Mouse (Mus musculus) frontal cortex, postnatal 25 days (tissue): ENCODE measurements at regions not wholly inside any gene's neighbourhood (a gene's known extent, or its start where the extent isn't known, plus 50 kb on each side); places are given as distances from the start of the nearest gene placed in this dataset.
A peak's percentile ranks its signal among the peaks of the same experiment; 100 is the strongest.

Experiments
- DNase-seq, 2 experiments: peaks; one replicate each; pipeline ENCODE4 v3.0.0; 2022; ENCODE audit warnings: low spot score in 2 of 2

DNA sequence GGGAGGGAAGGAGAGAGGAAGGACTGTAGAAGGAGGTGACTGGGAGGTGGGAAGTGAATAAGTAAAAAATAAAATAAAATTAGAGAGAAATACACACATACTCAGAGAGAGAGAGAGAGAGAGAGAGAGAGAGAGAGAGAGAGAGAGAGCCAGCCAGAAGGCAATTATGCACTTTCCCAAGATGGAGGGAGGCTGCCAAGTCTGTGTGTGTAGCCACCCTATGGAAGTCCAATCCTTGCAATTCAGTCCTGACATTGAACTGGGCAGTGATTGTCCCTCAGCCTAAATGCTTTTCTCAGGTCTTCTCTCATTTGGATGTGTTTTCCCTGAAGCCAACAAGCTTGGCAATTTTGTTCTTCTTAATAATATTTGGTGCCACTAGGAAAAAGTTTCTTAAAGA, 197.3 kb upstream of the Mctp2 start:
- no peak for DNase-seq

- no peak for DNase-seq
Measured at GRCm38 (mm10) chr7:72504268-72504667, 197.9 kb upstream of the Mctp2 start.

DNA sequence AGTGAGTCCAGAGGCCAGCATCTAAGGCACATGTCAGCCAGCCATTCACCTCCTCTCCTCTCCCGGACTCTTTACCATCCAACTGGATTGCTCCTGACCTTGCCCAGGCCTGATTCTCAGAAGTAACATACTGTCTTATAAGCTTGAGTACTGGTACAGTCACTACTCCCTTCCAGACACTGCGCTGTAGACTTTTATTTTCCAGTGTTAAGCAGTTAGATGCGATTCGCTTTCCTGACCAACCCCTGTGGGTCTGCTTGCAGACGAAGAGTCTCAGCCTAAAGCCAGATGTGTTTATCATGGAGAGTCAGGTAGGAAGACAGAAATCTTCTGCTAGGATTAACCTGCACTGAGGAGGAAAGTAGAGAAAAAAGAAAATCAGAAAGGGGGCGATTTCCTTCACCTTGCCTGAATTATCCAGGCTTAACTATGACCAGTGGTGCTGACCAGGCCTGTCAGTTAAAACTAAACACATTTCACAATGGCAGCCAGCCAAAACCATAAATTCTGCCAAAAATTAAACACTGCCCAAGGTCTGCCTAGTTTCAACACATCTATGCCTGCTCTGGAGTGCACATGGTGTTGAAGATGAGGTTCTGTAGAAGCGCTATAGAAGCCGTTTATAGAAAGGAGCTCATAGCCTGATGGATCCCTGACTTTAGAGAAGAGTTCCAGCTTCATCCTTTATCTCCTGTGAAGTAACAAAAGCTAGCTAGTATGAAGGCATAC, 199.5 kb upstream of the Mctp2 start:
- DNase-seq = no peak

DNA sequence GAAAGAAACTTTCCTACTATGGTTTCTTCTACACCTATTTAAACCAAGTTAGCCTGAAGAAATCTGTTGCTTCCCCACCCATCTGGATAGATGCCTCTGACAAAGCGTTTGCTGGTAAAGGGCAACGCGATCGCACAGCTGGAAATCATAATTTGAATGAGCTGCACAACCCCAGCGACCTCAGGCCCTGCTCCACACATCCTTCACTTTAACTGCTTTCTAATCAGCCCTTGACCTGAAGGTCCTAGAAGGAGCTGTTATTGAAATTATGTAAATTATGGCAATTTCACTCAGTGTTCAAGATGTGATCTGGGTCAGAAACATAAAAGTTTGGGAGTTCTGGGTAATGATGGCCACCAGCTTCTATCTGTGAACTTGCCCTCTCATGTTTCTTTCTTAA, 201.5 kb upstream of the Mctp2 start:
- no peak for DNase-seq

GRCm38 (mm10) chr7:72510116-72510515, 203.7 kb upstream of the Mctp2 start:
- no peak for DNase-seq

GRCm38 (mm10) chr7:72513446-72513845, 207.0 kb upstream of the Mctp2 start:
- DNase-seq = no peak

GRCm38 (mm10) chr7:72514851-72515250, 208.4 kb upstream of the Mctp2 start:
- DNase-seq = no peak

- no peak for DNase-seq
Measured at GRCm38 (mm10) chr7:72518421-72518972, 212.1 kb upstream of the Mctp2 start.

DNA sequence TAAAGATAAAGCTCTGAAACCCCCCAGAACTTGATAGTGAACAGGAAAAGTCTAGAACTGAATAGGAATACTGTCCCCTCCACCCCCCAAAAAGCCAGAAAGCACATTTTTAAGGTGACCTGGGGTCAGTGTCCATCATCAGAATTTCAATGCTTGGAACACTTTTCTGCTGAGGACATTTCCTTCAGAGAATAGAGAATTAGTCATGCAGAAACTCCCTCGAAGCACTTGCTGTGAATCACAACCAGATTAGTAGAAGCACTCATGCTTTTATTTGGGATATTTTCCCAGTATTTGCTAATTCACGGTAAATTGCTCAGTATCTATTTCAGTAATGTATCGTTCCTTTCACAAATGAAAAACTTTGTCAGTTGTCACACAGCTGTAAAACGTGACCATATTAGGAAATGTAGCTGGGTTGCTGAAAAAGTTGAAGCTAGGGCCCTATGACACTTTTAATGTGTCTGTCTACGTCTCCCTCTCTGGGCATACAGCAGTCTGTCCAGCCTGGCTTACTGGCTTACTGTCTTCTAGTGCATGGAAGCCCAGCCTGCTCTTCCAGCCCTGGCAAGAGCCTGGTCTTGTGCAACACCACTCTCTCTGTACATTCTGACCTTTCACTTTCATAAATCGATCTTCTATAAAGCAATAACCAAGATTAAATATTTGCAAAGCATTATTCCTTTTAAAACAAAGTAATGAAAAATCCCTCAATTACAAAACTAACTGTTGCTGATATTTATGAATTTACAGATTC, 213.1 kb upstream of the Mctp2 start:
- no peak for DNase-seq

DNA sequence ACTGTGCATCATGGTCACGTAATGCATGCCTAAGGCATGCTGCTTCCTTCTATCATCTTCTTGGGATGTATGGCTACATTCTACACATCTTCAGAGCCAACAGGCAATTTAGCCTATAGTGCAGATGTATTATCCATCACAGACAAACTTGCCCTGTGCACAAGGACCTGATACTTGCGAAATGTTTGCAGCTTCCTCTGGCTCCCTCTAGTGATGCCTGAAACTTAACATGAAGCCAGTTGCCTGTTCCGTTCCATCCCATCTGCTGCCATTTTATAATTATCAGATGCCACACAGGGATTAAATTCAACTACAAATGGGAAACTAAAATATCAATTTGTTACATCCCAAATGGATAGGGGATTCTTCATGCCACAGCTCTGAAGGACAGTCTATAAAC, 222.5 kb upstream of the Mctp2 start:
- no peak for DNase-seq

GRCm38 (mm10) chr7:72538288-72538687, 231.9 kb upstream of the Mctp2 start:
- no peak for DNase-seq

GRCm38 (mm10) chr7:72539915-72540314, 233.5 kb upstream of the Mctp2 start:
- DNase-seq = no peak

- no peak for DNase-seq
Measured at GRCm38 (mm10) chr7:72541521-72542478, 235.4 kb upstream of the Mctp2 start.

DNA sequence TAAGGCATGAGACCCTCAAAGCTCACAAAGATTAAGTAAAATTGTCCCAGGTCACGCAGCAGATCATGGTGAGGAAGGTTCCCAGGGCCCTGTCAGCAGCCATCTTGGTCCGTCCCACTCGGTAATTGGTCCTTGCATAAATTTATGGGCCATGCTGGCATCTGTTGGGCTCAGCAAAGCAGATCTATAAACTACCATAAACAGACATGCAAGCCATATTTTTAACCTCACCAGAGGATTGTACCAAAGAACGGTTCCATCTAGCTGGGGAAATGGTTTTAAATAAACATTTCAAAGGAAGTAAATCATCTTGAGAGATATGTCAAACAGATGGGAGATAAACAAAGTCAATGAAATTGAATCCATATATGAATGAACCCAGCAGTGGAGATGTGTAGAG, 237.1 kb upstream of the Mctp2 start:
- no peak for DNase-seq

DNA sequence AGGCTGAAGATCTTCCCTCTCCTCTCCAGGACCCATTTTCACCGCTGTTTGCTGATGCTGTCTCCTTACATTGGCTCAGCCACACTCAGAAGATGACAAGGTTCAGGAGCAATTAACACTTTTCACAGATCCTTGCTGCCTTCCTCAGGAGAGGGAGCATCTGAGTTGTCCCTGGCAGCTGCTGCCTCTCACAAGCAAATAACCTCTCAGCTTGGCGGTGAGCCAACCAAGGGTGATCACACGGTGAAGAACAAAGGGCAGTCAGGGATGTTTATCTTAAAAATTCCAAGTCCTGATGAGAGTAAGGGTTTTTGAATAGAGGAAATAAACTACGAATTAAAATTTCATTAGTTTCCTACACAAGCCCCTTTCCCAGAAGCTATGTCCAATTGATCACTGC, 237.5 kb upstream of the Mctp2 start:
- no peak for DNase-seq

- no peak for DNase-seq
Measured at GRCm38 (mm10) chr7:72567378-72567777, 261.0 kb upstream of the Mctp2 start.

DNA sequence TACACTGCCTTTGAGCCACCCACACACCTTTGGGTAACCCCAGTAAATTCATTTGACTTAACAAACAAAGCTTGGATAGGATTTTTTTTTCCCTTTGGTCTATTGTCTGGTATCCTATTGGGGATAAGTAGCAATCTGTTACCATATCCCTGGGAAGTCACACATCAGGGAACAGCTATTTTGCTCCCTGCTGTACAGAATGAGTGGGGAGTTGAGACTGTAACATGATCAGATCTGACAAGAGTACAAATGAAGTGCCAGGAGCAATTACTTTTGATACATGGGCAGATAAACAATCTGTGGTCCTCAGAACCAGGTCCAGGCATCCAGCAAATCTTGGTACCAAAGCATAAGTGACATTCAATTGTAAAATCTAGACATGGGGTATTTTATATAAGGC, 262.8 kb upstream of the Mctp2 start:
- DNase-seq = no peak

- DNase-seq = no peak
Measured at GRCm38 (mm10) chr7:72574316-72574715, 267.9 kb upstream of the Mctp2 start.

GRCm38 (mm10) chr7:72584427-72584826, 278.0 kb upstream of the Mctp2 start:
- no peak for DNase-seq

DNA sequence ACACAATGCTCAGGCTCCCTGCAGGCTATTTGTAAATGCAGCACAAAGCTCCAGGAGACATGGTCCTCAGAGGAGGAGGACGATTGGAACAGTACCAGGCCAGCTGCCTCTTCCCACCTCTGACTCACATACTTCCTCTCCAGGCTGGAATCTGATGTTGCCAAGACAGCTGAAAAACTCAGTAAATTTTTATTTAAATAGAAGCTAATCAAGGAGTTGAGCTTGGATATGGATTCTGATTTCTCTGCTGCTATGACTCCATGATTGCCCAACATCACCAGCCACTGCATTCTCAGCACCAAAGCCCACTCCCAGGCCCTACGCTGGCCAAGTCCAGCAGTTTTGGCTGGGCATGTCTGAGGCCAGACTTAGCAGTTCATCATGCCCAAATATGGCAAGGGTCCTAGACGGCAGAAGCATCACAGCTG, 282.8 kb upstream of the Mctp2 start:
- DNase-seq = peak in 1 of 2 experiments; percentile 28

DNA sequence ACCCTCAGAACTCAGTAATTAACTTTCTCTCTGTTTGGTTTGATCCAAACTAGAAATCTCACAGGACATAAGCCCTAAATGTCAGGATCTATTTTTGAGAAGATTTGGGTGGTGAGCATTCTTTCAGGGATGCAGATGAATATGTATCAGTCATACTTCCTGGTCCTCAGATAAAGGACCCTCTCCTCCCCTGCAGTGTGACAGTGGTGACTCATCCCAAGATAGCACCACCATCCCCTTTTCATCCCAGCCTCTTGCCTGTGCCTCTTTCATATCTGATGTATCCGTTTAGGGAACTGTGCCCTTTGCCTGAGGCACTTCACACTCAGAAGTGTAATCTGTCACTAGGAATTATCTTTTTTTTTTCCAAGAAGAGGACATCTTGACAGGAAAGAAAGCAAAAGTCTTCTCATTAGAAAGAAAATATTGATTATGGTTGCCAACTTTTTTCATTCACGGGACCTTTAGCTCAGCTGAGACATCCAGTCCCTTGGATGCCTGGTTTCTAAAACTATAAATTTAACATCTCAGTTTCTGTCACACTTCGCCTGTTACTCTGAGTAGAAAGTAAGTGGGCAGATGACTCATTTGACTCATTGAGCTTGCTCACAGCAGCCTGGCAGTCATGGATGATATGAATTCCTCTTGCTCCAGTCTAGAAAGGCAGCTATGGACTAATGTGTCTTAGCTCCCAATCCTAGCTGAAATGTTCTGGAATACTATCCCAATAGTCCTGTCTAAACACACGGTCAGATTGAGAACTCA, 284.1 kb upstream of the Mctp2 start:
- DNase-seq = no peak
